Mouse (Mus musculus): ENCODE measurements around the gene Nploc4. TPM values are rescaled to one million over a fixed set of nuclear protein-coding genes. Genes with fewer than 3 reads are reported as not detected.
A peak's percentile ranks its signal among the peaks of the same experiment; 100 is the strongest.

Nploc4 gene
- total and polyA plus RNA-seq, 2 experiments from 2014 or later: 28.6 to 65.8 TPM

DNA sequence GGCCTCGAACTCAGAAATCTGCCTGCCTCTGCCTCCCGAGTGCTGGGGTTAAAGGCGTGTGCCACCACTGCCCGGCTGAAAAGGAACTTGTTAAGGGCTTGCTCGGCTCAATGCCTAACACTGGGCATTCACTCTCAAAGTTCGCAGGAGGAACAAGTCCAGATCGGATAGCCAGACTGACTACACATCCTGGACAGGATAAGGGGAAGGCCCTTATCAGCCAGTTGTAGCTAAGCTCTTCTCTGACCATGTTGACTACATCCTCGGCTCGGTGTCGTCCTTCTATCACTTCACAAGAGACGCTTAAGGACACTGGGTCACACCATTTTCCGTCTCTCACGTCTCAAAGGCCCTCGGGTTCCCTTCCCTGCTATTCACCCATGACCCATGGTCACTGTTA lies 19.9 kb upstream of the Nploc4 start:
- no peak for TF ChIP-seq CTCF (IDR thresholded peaks at IDR 0.05; ENCODE audit: low read depth)
- Histone ChIP-seq H3K4me2 (ENCODE audit: low read depth) (peak overlapping the region; percentile 93), H3K27ac (ENCODE audit: low read depth, low read length) (peak overlapping the region; percentile 74), H3K36me3 (ENCODE audit: insufficient read depth) (peaks cover 20% of the 10 kb centered on the region), H3K9ac (peak overlapping the region; percentile 96), H3K27me3 (ENCODE audit: insufficient read depth, low read length) (no peaks in the 10 kb centered on the region), H3K4me3 (ENCODE audit: low read depth, low read length) (peak overlapping the region; percentile 87), H3K9me3 (ENCODE audit: low read length) (no peaks in the 10 kb centered on the region), H3K4me1 (ENCODE audit: insufficient read depth) (peaks cover 8% of the 10 kb centered on the region; the same call in 1 of the 2 replicates)
- WGBS: 32% methylated on average over 14 of the region's 14 CpGs
- ATAC-seq (peak; percentile 3; the same call in 1 of the 2 replicates), DNase-seq (peak; percentile 3)

DNA sequence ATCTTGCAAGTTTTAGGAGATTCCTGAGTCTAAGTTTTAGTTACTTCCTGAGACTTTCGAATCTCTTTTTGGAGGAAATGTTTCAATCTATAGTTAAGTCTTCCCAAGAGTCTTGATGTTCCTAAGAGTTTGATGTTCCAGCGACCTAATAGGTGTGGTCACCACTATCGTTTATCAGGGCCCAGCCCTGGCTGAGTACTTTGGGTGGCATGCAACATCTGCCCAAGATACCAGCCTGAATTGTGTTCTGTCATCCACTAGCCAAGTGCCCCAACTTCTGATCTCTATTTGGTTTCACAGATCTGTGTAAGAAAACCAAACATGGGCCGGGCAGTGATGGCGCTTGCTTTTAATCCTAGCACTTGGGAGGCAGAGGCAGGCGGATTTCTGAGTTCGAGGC lies 17.9 kb upstream of the Nploc4 start:
- 97% methylated on average over 7 of the region's 7 CpGs for WGBS
- H3K9ac ChIP-seq: no peak overlapping the region
- DNase-seq: no peak

DNA sequence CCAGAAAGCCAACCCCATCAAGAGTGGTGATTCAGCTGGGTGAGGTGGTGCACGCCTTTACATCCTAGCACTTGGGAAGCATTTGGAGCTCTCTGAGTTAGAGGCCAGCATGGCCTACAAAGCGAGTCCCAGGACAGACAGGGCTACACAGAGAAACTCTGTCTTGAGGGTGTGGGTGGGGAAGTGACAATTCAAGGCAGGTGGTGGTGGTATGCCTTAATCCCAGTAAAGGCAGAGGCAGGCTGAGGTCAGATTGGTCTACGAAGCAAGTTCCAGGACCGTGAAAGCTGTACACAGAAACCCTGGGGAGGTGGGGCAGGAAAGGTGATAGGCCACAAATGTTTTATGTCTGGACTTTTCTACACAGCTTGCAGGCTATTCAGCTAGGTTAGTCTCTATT lies 17.5 kb upstream of the Nploc4 start:
- Histone ChIP-seq H3K4me2 (ENCODE audit: low read depth) (no peak overlapping the region), H3K27ac (ENCODE audit: low read depth, low read length) (no peak overlapping the region), H3K27me3 (ENCODE audit: insufficient read depth, low read length) (no peaks in the 10 kb centered on the region), H3K9ac (no peak overlapping the region), H3K36me3 (ENCODE audit: insufficient read depth) (peaks cover 2% of the 10 kb centered on the region), H3K4me1 (ENCODE audit: insufficient read depth) (peaks cover 8% of the 10 kb centered on the region; the same call in 1 of the 2 replicates), H3K4me3 (ENCODE audit: low read depth, low read length) (no peak overlapping the region), H3K9me3 (ENCODE audit: low read length) (no peaks in the 10 kb centered on the region)
- ATAC-seq (no peak), DNase-seq (no peak)
- WGBS: 95% methylated on average over 4 of the region's 4 CpGs
- no peak for TF ChIP-seq CTCF (IDR thresholded peaks at IDR 0.05; ENCODE audit: low read depth)

More for the DNA sequence above, 17.9 kb upstream of the Nploc4 start:
- no peak overlapping the region for H3K27ac ChIP-seq (ENCODE audit: low read depth, low read length)
- peaks cover 8% of the 10 kb centered on the region; the same call in 1 of the 2 replicates for H3K4me1 ChIP-seq (ENCODE audit: insufficient read depth)
- H3K4me3 ChIP-seq (ENCODE audit: low read depth, low read length): no peak overlapping the region
- no peak for ATAC-seq
- no peaks in the 10 kb centered on the region for H3K27me3 ChIP-seq (ENCODE audit: insufficient read depth, low read length)
- H3K4me2 ChIP-seq (ENCODE audit: low read depth): no peak overlapping the region
- H3K9me3 ChIP-seq (ENCODE audit: low read length): no peaks in the 10 kb centered on the region
- TF ChIP-seq CTCF (IDR thresholded peaks at IDR 0.05; ENCODE audit: low read depth): no peak
- peaks cover 4% of the 10 kb centered on the region for H3K36me3 ChIP-seq (ENCODE audit: insufficient read depth)

DNA sequence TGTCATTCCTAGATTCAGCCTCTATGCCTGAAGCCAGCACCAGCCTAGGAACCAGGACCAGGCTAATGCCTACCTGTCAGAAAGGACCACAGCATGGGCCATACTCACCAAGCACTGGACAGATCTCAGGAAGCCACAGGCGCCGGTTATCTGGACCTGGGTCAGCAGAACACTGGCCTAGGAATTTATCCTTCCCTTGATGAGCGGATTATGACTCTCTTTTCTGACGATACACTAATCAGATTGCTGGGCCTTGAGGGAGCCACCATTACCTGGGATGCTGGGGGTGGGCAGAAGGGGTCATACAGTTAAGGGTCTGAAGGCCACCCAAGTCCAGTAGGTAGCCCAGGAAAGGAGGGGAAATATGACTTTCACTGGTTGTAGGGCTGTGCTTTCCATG lies 15.8 kb upstream of the Nploc4 start, which contains the start of gene Pde6g:
TSS of gene Pde6g (minus strand) at position 195 of the 400 bp plus-strand sequence.
- no peak within 1 kb of the TSS for H3K4me3 ChIP-seq (ENCODE audit: low read depth, low read length)
- 90% methylated on average over 4 of the region's 4 CpGs for WGBS
- H3K4me2 ChIP-seq (ENCODE audit: low read depth): no peak within 1 kb of the TSS
- no peak within 1 kb of the TSS; the same call in 1 of the 2 replicates for H3K9ac ChIP-seq
- ATAC-seq (no peak), DNase-seq (no peak)
- H3K4me1 ChIP-seq (ENCODE audit: insufficient read depth): no peaks in the 10 kb centered on the region
- TF ChIP-seq CTCF (IDR thresholded peaks at IDR 0.05; ENCODE audit: low read depth): no peak
- no peak within 1 kb of the TSS for H3K27ac ChIP-seq (ENCODE audit: low read depth, low read length)
- H3K36me3 ChIP-seq (ENCODE audit: insufficient read depth): no peaks in the 10 kb centered on the region
- no peaks in the 10 kb centered on the region for H3K9me3 ChIP-seq (ENCODE audit: low read length)
- H3K27me3 ChIP-seq (ENCODE audit: insufficient read depth, low read length): no peaks in the 10 kb centered on the region

DNA sequence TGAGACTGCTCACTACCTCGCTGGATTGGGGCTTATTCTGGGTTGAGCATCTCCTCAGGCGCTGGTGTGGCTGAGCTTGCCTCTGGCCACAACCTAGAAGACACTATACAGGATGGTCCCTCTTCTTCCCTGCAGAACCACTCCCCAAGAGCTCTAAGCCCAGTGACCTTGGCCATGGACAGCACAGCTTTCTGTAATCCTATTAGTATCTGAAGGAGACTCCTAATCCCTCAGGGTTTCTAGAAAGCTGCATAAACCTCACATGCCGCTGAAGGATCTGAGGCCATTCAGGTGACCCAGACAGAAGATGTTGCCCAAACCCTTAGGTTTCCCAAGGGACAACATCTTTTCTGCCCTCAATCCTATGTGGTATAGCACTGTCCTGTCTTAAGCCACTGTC lies 14.7 kb upstream of the Nploc4 start:
- H3K4me2 ChIP-seq (ENCODE audit: low read depth): no peak overlapping the region
- no peaks in the 10 kb centered on the region for H3K4me1 ChIP-seq (ENCODE audit: insufficient read depth)
- no peak overlapping the region for H3K27ac ChIP-seq (ENCODE audit: low read depth, low read length)
- DNase-seq: no peak
- ATAC-seq: no peak
- 67% methylated on average over 3 of the region's 3 CpGs for WGBS
- H3K9ac ChIP-seq: no peak overlapping the region
- H3K9me3 ChIP-seq (ENCODE audit: low read length): no peaks in the 10 kb centered on the region
- no peaks in the 10 kb centered on the region for H3K27me3 ChIP-seq (ENCODE audit: insufficient read depth, low read length)
- no peak for TF ChIP-seq CTCF (IDR thresholded peaks at IDR 0.05; ENCODE audit: low read depth)
- no peak overlapping the region for H3K4me3 ChIP-seq (ENCODE audit: low read depth, low read length)
- no peaks in the 10 kb centered on the region for H3K36me3 ChIP-seq (ENCODE audit: insufficient read depth)

DNA sequence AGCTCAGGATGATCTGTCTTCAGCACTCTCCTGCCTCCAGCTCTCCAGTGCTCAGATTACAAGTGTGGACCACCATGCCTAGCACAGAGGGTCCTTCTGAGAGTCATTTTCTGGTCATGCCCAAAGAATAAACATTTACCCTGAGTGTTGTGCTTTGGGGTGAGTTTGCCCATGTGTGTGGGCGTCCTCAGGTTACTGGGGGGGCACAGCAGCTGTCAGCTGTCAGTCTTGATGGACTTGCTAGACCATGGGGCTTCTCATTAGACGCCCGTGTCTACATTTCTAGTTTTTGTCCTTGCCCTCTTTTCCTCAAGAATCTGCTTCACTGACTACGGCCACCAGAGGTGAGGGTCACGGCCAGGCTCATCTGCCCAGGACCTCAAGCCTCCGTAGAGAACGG lies 9.7 kb upstream of the Nploc4 start:
- H3K9ac ChIP-seq: no peak overlapping the region
- no peaks in the 10 kb centered on the region for H3K27me3 ChIP-seq (ENCODE audit: insufficient read depth, low read length)
- WGBS: 85% methylated on average over 7 of the region's 7 CpGs
- no peak overlapping the region for H3K4me2 ChIP-seq (ENCODE audit: low read depth)
- no peaks in the 10 kb centered on the region for H3K4me1 ChIP-seq (ENCODE audit: insufficient read depth)
- H3K27ac ChIP-seq (ENCODE audit: low read depth, low read length): no peak overlapping the region
- H3K4me3 ChIP-seq (ENCODE audit: low read depth, low read length): no peak overlapping the region
- no peak for TF ChIP-seq CTCF (IDR thresholded peaks at IDR 0.05; ENCODE audit: low read depth)
- H3K9me3 ChIP-seq (ENCODE audit: low read length): no peaks in the 10 kb centered on the region
- no peak for DNase-seq
- no peak for ATAC-seq
- H3K36me3 ChIP-seq (ENCODE audit: insufficient read depth): no peaks in the 10 kb centered on the region

DNA sequence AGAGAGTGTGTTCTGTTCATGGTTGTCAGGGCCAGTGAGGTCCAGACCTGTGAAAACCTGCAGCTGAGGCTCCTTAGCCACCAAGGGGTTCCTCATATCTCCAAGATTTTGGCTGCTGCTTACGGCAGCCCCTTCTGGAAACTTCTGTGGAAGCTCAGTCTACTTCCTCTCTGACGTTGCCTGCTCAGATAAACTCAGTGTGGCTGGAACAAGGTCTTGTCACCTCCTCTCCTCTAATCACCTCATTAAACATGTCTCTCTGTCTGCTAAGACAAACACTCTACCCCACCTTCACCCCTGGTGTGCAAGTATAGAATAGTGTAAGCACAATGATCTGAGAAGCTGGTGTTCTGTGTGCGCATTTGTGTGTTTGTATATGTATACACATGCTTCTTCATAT lies 8.0 kb upstream of the Nploc4 start:
- DNase-seq: no peak
- H3K4me3 ChIP-seq (ENCODE audit: low read depth, low read length): no peak overlapping the region
- H3K4me2 ChIP-seq (ENCODE audit: low read depth): no peak overlapping the region
- no peaks in the 10 kb centered on the region for H3K36me3 ChIP-seq (ENCODE audit: insufficient read depth)
- H3K9me3 ChIP-seq (ENCODE audit: low read length): no peaks in the 10 kb centered on the region
- no peaks in the 10 kb centered on the region for H3K27me3 ChIP-seq (ENCODE audit: insufficient read depth, low read length)
- no peak for TF ChIP-seq CTCF (IDR thresholded peaks at IDR 0.05; ENCODE audit: low read depth)
- 77% methylated on average over 3 of the region's 3 CpGs for WGBS
- H3K4me1 ChIP-seq (ENCODE audit: insufficient read depth): no peaks in the 10 kb centered on the region
- no peak overlapping the region for H3K9ac ChIP-seq
- H3K27ac ChIP-seq (ENCODE audit: low read depth, low read length): no peak overlapping the region
- no peak for ATAC-seq

All from forebrain, postnatal 0 days (tissue).